Mouse (Mus musculus) myocyte (in vitro differentiated cells): ENCODE measurements around the gene Rreb1. TPM values are rescaled to one million over a fixed set of nuclear protein-coding genes. Genes with fewer than 3 reads are reported as not detected.
A peak's percentile ranks its signal among the peaks of the same experiment; 100 is the strongest.

Experiments used
- H3K27me3 ChIP-seq: one replicate; pipeline ENCODE4 v1.6.1; 2011; ENCODE audit not compliant: control insufficient read depth, insufficient read depth, insufficient read length
- H3K36me3 ChIP-seq: one replicate; pipeline ENCODE4 v1.6.1; 2011; ENCODE audit not compliant: control insufficient read depth, insufficient read depth
- H3K4me2 ChIP-seq: one replicate; pipeline ENCODE4 v1.6.1; 2011; ENCODE audit warnings: low read depth, control low read depth
- H3K4me3 ChIP-seq: one replicate; pipeline ENCODE4 v1.5.1; 2011; ENCODE audit warnings: mild to moderate bottlenecking, control low read depth, moderate library complexity
- H3K79me2 ChIP-seq: one replicate; pipeline ENCODE4 v1.6.1; 2011; ENCODE audit not compliant: control insufficient read depth, insufficient read depth
- H3ac ChIP-seq: one replicate; pipeline ENCODE4 v1.6.1; 2011; ENCODE audit not compliant: control insufficient read depth, insufficient read length
- CEBPB ChIP-seq: IDR thresholded peaks from 2 replicates; pipeline ENCODE4 v1.6.1; 2011; ENCODE audit warnings: mild to moderate bottlenecking, moderate library complexity; ENCODE audit not compliant: poor library complexity, insufficient read depth, severe bottlenecking
- E2F4 ChIP-seq: IDR thresholded peaks from one replicate; pipeline ENCODE4 v1.6.1; 2011; ENCODE audit warnings: mild to moderate bottlenecking, control low read depth, moderate library complexity; ENCODE audit not compliant: insufficient read depth
- MAX ChIP-seq: IDR thresholded peaks from one replicate; pipeline ENCODE4 v1.6.1; 2011; ENCODE audit warnings: low read depth, mild to moderate bottlenecking, control low read depth
- MYOD1 ChIP-seq, 3 experiments: IDR thresholded peaks; one replicate each; pipeline ENCODE4 v1.6.1; 2011; ENCODE audit warnings: control low read depth in 2 of 3, low read depth in 2 of 3, mild to moderate bottlenecking in 2 of 3, moderate library complexity in 1 of 3; ENCODE audit not compliant: insufficient read length in 2 of 3, control insufficient read depth in 1 of 3
- MYOG ChIP-seq, 3 experiments: IDR thresholded peaks; one replicate each; pipeline ENCODE4 v1.6.1; 2011; ENCODE audit warnings: control low read depth in 2 of 3, low read depth in 2 of 3, mild to moderate bottlenecking in 2 of 3; ENCODE audit not compliant: insufficient read length in 2 of 3, control insufficient read depth in 1 of 3, insufficient read depth in 1 of 3
- POLR2A ChIP-seq: IDR thresholded peaks from one replicate; pipeline ENCODE4 v1.6.1; 2011; ENCODE audit warnings: low read depth, mild to moderate bottlenecking, control low read depth, moderate library complexity; ENCODE audit not compliant: insufficient read length
- POLR2AphosphoS2 ChIP-seq: IDR thresholded peaks from one replicate; pipeline ENCODE4 v1.6.1; 2011; ENCODE audit warnings: low read depth, control low read depth; ENCODE audit not compliant: insufficient read length
- REST ChIP-seq: IDR thresholded peaks from one replicate; pipeline ENCODE4 v1.6.1; 2011; ENCODE audit warnings: mild to moderate bottlenecking, control low read depth, moderate library complexity; ENCODE audit not compliant: insufficient read depth, insufficient read length
- SRF ChIP-seq: IDR thresholded peaks from one replicate; pipeline ENCODE4 v1.6.1; 2011; ENCODE audit warnings: low read depth; ENCODE audit not compliant: control insufficient read depth, insufficient read length
- TCF12 ChIP-seq: IDR thresholded peaks from one replicate; pipeline ENCODE4 v1.6.1; 2011; ENCODE audit warnings: mild to moderate bottlenecking, control low read depth; ENCODE audit not compliant: poor library complexity, insufficient read depth, severe bottlenecking
- TCF3 ChIP-seq: IDR thresholded peaks from one replicate; pipeline ENCODE4 v1.6.1; 2011; ENCODE audit warnings: low read depth, control low read depth; ENCODE audit not compliant: insufficient read length
- USF1 ChIP-seq: IDR thresholded peaks from one replicate; pipeline ENCODE4 v1.6.1; 2011; ENCODE audit warnings: low read depth, mild to moderate bottlenecking, control low read depth, moderate library complexity
- polyA plus RNA-seq: library from polyadenylated mRNA; unstranded; fragments of >200 nt; fragmentation: generic; extraction: Trizol; gene quantifications from one replicate; pipeline ENCODE4 v1.2.1, GENCODE M21; 2012; ENCODE audit warnings: missing spikeins

Rreb1 gene
- polyA plus RNA-seq, 1 experiment = 19.7 TPM

- Histone ChIP-seq H3K4me3 (no peak overlapping the region), H3K27me3 (no peaks in the 10 kb centered on the region), H3K79me2 (no peaks in the 10 kb centered on the region), H3K36me3 (no peaks in the 10 kb centered on the region), H3K4me2 (no peak overlapping the region), H3ac (no peak overlapping the region)
- no peak for TF ChIP-seq USF1
Observed at GRCm38 (mm10) chr13:37781557-37781956, 3.4 kb downstream of the Rreb1 start.

GRCm38 (mm10) chr13:37782144-37782543, 3.9 kb downstream of the Rreb1 start:
- Histone ChIP-seq H3K36me3 (no peaks in the 10 kb centered on the region), H3K4me3 (no peak overlapping the region), H3ac (no peak overlapping the region), H3K4me2 (no peak overlapping the region), H3K79me2 (no peaks in the 10 kb centered on the region), H3K27me3 (no peaks in the 10 kb centered on the region)
- TF ChIP-seq POLR2AphosphoS2 = no peak
- TF ChIP-seq CEBPB = no peak
- peak in 1 of 3 experiments; percentile 55 for TF ChIP-seq MYOD1 (IDR thresholded peaks at IDR 0.05; ENCODE audit: control insufficient read depth in 1 of 3, insufficient read length in 2 of 3, low read depth in 2 of 3)
- no peak for TF ChIP-seq SRF
- no peak for TF ChIP-seq TCF3
- no peak for TF ChIP-seq MAX
- TF ChIP-seq MYOG (IDR thresholded peaks at IDR 0.05; ENCODE audit: control insufficient read depth in 1 of 3, insufficient read depth in 1 of 3, insufficient read length in 2 of 3, low read depth in 2 of 3) = no peak
- no peak for TF ChIP-seq POLR2A

GRCm38 (mm10) chr13:37783676-37784075, 5.5 kb downstream of the Rreb1 start:
- H3K4me3 ChIP-seq = no peak overlapping the region
- TF ChIP-seq MYOG (IDR thresholded peaks at IDR 0.05; ENCODE audit: control insufficient read depth in 1 of 3, insufficient read depth in 1 of 3, insufficient read length in 2 of 3, low read depth in 2 of 3) (no peak), E2F4 (no peak), SRF (no peak), MYOD1 (IDR thresholded peaks at IDR 0.05; ENCODE audit: control insufficient read depth in 1 of 3, insufficient read length in 2 of 3, low read depth in 2 of 3) (no peak), REST (no peak), CEBPB (no peak), USF1 (no peak), TCF12 (no peak), MAX (no peak), TCF3 (no peak), POLR2A (no peak), POLR2AphosphoS2 (no peak)
- H3K27me3 ChIP-seq = no peaks in the 10 kb centered on the region
- peak overlapping the region; percentile 59 for H3K4me2 ChIP-seq
- no peak overlapping the region for H3ac ChIP-seq
- H3K36me3 ChIP-seq = no peaks in the 10 kb centered on the region
- H3K79me2 ChIP-seq = no peaks in the 10 kb centered on the region

DNA sequence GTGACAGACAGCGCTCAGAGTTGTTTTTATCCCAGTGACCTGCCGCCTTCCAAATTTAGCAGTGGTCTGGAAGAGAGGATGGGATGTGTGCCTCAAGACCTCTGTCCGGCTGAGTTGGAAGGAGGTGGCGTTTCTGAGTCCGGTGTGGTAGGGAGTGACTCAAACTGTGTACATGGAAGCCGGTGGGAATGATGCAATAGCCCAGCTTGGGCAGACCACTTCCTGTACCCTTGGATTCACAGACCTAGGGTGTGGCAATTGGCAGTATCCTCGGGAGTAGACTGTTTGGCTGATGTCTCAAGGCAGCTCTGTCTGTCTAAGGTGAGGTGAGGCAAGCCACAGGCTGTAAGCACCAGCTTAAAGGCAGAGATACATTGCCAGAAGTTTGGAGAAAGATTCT, 6.0 kb downstream of the Rreb1 start:
- no peaks in the 10 kb centered on the region for H3K79me2 ChIP-seq
- peak overlapping the region; percentile 59 for H3K4me2 ChIP-seq
- TF ChIP-seq POLR2AphosphoS2 (peak; percentile 58), SRF (peak; percentile 60), E2F4 (no peak), CEBPB (peak; percentile 98), POLR2A (no peak), REST (no peak), MAX (no peak), USF1 (no peak), MYOG (IDR thresholded peaks at IDR 0.05; ENCODE audit: control insufficient read depth in 1 of 3, insufficient read depth in 1 of 3, insufficient read length in 2 of 3, low read depth in 2 of 3) (peak in 1 of 3 experiments; percentile 59), TCF12 (no peak), MYOD1 (IDR thresholded peaks at IDR 0.05; ENCODE audit: control insufficient read depth in 1 of 3, insufficient read length in 2 of 3, low read depth in 2 of 3) (peak in 1 of 3 experiments; percentile 49)
- H3K4me3 ChIP-seq = no peak overlapping the region
- H3K36me3 ChIP-seq = no peaks in the 10 kb centered on the region
- no peaks in the 10 kb centered on the region for H3K27me3 ChIP-seq
- no peak overlapping the region for H3ac ChIP-seq

DNA sequence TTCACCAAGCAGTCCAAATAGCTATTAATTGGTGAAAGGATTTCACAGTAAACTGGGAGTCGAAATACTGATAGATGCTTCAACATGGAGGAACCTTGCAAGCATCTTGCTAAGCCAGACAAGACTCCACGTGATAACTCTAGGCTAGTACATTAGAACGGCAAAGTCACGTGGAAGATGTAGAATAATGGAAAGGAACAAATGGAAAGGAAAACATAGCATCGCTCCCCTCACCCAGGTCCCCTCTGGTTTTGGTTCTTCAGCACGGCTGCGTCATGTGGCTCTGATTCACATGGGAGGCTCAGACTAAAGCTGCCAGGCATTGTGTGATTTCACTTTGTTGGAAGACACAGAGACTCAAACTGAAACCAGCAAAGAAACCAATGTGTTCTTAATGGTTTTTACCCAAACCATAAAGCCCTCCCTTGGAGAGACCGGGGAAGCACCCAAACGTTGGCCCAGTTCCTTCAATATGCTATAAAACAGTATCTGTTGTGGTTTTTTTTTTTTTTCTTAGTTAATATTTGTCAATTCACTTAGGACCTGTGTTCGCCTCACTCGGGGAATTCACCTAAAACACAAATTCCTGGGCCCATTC, 14.6 kb downstream of the Rreb1 start:
- Histone ChIP-seq H3K4me2 (no peak overlapping the region), H3K27me3 (no peaks in the 10 kb centered on the region), H3K36me3 (no peaks in the 10 kb centered on the region), H3K4me3 (no peak overlapping the region), H3ac (no peak overlapping the region), H3K79me2 (no peaks in the 10 kb centered on the region)
- TF ChIP-seq USF1 (no peak), MAX (no peak), CEBPB (no peak), TCF3 (no peak), POLR2A (no peak), POLR2AphosphoS2 (no peak), REST (no peak), TCF12 (no peak), MYOD1 (IDR thresholded peaks at IDR 0.05; ENCODE audit: control insufficient read depth in 1 of 3, insufficient read length in 2 of 3, low read depth in 2 of 3) (no peak), MYOG (IDR thresholded peaks at IDR 0.05; ENCODE audit: control insufficient read depth in 1 of 3, insufficient read depth in 1 of 3, insufficient read length in 2 of 3, low read depth in 2 of 3) (no peak), E2F4 (no peak), SRF (no peak)
